In the genomic region with DNA sequence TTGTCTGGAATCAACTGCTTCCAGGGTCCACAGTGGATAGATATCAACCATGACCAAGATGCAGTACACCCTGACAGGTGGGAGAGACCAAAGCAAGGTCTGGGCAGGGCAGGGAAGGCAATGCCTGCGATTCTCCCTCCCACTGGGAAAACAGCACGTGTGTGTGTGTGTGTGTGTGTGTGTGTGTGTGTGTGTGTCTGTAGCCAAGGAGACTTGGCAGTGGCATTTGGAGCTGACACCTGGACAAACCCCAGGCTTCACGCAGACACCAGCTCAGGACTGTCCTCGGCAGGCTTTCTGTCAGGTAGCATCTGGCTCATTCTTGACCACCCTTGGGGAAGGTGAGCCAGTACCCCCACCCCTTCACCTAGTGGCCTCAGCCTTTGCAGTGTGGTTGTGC, we compare ENCODE assay signal across 22 mouse cellular contexts. TPM values are rescaled to one million over a fixed set of nuclear protein-coding genes. Genes with fewer than 3 reads are reported as not detected.
DNase-seq lines count a peak whose midpoint lies in the region; ATAC-seq and TF ChIP-seq lines count a peak whose summit lies in the region.
"Had no signal": no experiment of that assay in that cellular context is flagged by ENCODE, and none has a peak within 500 bp of the region (broad histone marks: within the 10 kb centered on the region; RNA-seq: fewer than 3 reads in every experiment).

No protein-coding gene starts in this region.

- no peak overlapping the region for H3K4me3 ChIP-seq in cerebellum, adult 2 months (replicated peaks; ENCODE audit: insufficient read depth, low read depth, low read length)
- H3K4me3 ChIP-seq in hindbrain, postnatal 0 days (ENCODE audit: low read length): no peak overlapping the region
- no peak overlapping the region for H3K4me3 ChIP-seq in hindbrain, embryonic 13.5 days
- H3K4me3 ChIP-seq in liver, adult 2 months (ENCODE audit: insufficient read depth, low read depth, low read length): no peak overlapping the region
- H3K4me3 ChIP-seq in olfactory bulb, adult 2 months (ENCODE audit: insufficient read depth, low read depth, low read length): no peak overlapping the region
- no peak overlapping the region for H3K4me3 ChIP-seq in forebrain, embryonic 13.5 days
- H3K4me3 ChIP-seq: forebrain, embryonic 10.5 days; hindbrain, embryonic 10.5 days had no signal

- H3K4me2 ChIP-seq in hindbrain, postnatal 0 days (ENCODE audit: low read depth, low read length): no peak overlapping the region
- no peak overlapping the region for H3K4me2 ChIP-seq in hindbrain, embryonic 13.5 days
- H3K4me2 ChIP-seq in forebrain, embryonic 13.5 days: no peak overlapping the region
- H3K4me2 ChIP-seq: heart, embryonic 11.5 days; hindbrain, embryonic 14.5 days had no signal

- 12% methylated on average over 4 of the region's 4 CpGs for WGBS in cerebellum, adult 2 months
- WGBS in hindbrain, postnatal 0 days: 52% methylated on average over 4 of the region's 4 CpGs
- WGBS in hindbrain, embryonic 13.5 days: 85% methylated on average over 4 of the region's 4 CpGs
- WGBS in liver, adult 2 months: 70% methylated on average over 4 of the region's 4 CpGs
- WGBS in olfactory bulb, adult 2 months: 50% methylated on average over 4 of the region's 4 CpGs
- 66% methylated on average over 4 of the region's 4 CpGs for WGBS in forebrain, embryonic 13.5 days

- no peak overlapping the region for H3K9ac ChIP-seq in hindbrain, postnatal 0 days (replicated peaks; ENCODE audit: low read length)
- no peak overlapping the region for H3K9ac ChIP-seq in hindbrain, embryonic 13.5 days
- H3K9ac ChIP-seq in liver, adult 2 months (ENCODE audit: low read depth, low read length): no peak overlapping the region
- H3K9ac ChIP-seq in forebrain, embryonic 13.5 days: no peak overlapping the region
- H3K9ac ChIP-seq: forebrain, postnatal 0 days; hindbrain, embryonic 14.5 days had no signal

- ATAC-seq in hindbrain, postnatal 0 days: 0 out of 2 replicates have a peak, but pooled peaks have one; percentile 18
- no peak for ATAC-seq in hindbrain, embryonic 13.5 days (ENCODE audit: low FRiP score)
- ATAC-seq in forebrain, embryonic 13.5 days: no peak
- ATAC-seq: CD4-positive, CD25-positive, alpha-beta regulatory T cell, adult 4 months; forebrain, embryonic 14.5 days; forebrain, postnatal 0 days; intestine, postnatal 0 days had no signal

- TF ChIP-seq CTCF in cerebellum, adult 2 months (IDR thresholded peaks at IDR 0.05; ENCODE audit: borderline replicate concordance, insufficient read depth, low read depth, low read length): no peak
- TF ChIP-seq CTCF in hindbrain, postnatal 0 days (IDR thresholded peaks at IDR 0.05; ENCODE audit: low read depth): no peak
- no peak for TF ChIP-seq CTCF in liver, adult 2 months (IDR thresholded peaks at IDR 0.05; ENCODE audit: low read depth, low read length)
- no peak for TF ChIP-seq CTCF in olfactory bulb, adult 2 months (IDR thresholded peaks at IDR 0.05; ENCODE audit: insufficient read depth, low read depth, low read length)

- peak; percentile 55 to 71 for DNase-seq in cerebellum, postnatal 14 days
- DNase-seq in cerebellum, adult 2 months: no peak
- no peak for DNase-seq in hindbrain, postnatal 0 days (ENCODE audit: low spot score)
- peak; percentile 29 for DNase-seq in liver, adult 2 months (ENCODE audit: extremely low read depth, low read depth, low spot score)
- DNase-seq in liver: no peak
- DNase-seq: adrenal gland, adult 2 months; cerebellum, adult 11 months; cerebellum, adult 8-10 months; forebrain, postnatal 0 days; gastrocnemius, postnatal 10 days; gastrocnemius, postnatal 36 days; heart, postnatal 36 days had no signal

- no peaks in the 10 kb centered on the region for H3K27me3 ChIP-seq in cerebellum, adult 2 months (ENCODE audit: control insufficient read depth, insufficient read depth, low read length)
- no peaks in the 10 kb centered on the region for H3K27me3 ChIP-seq in hindbrain, postnatal 0 days (ENCODE audit: insufficient read depth, low read length)
- 0 out of 2 replicates have a peak, but pooled peaks cover 4% of the 10 kb centered on the region for H3K27me3 ChIP-seq in hindbrain, embryonic 13.5 days
- H3K27me3 ChIP-seq in liver, adult 2 months (ENCODE audit: control insufficient read depth, insufficient read depth, low read length): no peaks in the 10 kb centered on the region
- no peaks in the 10 kb centered on the region for H3K27me3 ChIP-seq in forebrain, embryonic 13.5 days

- H3K9me3 ChIP-seq in hindbrain, postnatal 0 days (ENCODE audit: low read length): no peaks in the 10 kb centered on the region
- H3K9me3 ChIP-seq in hindbrain, embryonic 13.5 days: no peaks in the 10 kb centered on the region
- no peaks in the 10 kb centered on the region for H3K9me3 ChIP-seq in forebrain, embryonic 13.5 days (replicated peaks)
- H3K9me3 ChIP-seq: forebrain, embryonic 10.5 days; hindbrain, embryonic 10.5 days had no signal

- TF ChIP-seq POLR2A in cerebellum, adult 2 months (IDR thresholded peaks at IDR 0.05; ENCODE audit: borderline replicate concordance, insufficient read depth, low read length): no peak
- no peak for TF ChIP-seq POLR2A in liver, adult 2 months (IDR thresholded peaks at IDR 0.05; ENCODE audit: extremely low read depth, insufficient read depth, low read length)
- TF ChIP-seq POLR2A in olfactory bulb, adult 2 months (IDR thresholded peaks at IDR 0.05; ENCODE audit: insufficient read depth, low read depth, low read length): no peak

- H3K4me1 ChIP-seq in cerebellum, adult 2 months (ENCODE audit: control insufficient read depth, insufficient read depth, low read length): peaks cover 24% of the 10 kb centered on the region
- H3K4me1 ChIP-seq in hindbrain, postnatal 0 days (ENCODE audit: insufficient read depth, low read length): no peaks in the 10 kb centered on the region
- peaks cover 39% of the 10 kb centered on the region for H3K4me1 ChIP-seq in hindbrain, embryonic 13.5 days (replicated peaks)
- H3K4me1 ChIP-seq in liver, adult 2 months (ENCODE audit: control insufficient read depth, insufficient read depth, low read length): peaks cover 3% of the 10 kb centered on the region; the same call in 1 of the 2 replicates
- peaks cover 75% of the 10 kb centered on the region for H3K4me1 ChIP-seq in olfactory bulb, adult 2 months (ENCODE audit: control insufficient read depth, insufficient read depth, low read length)
- H3K4me1 ChIP-seq in forebrain, embryonic 13.5 days: peaks cover 13% of the 10 kb centered on the region

- H3K79me2 ChIP-seq in liver, adult 2 months (ENCODE audit: control insufficient read depth, insufficient read depth, low read length): no peaks in the 10 kb centered on the region

- H3K27ac ChIP-seq in cerebellum, adult 2 months (ENCODE audit: insufficient read depth, low read length): no peak overlapping the region
- no peak overlapping the region for H3K27ac ChIP-seq in hindbrain, postnatal 0 days
- no peak overlapping the region for H3K27ac ChIP-seq in hindbrain, embryonic 13.5 days
- H3K27ac ChIP-seq in liver, adult 2 months (replicated peaks; ENCODE audit: insufficient read depth, low read depth, low read length): no peak overlapping the region
- peak overlapping the region; percentile 34 for H3K27ac ChIP-seq in olfactory bulb, adult 2 months (ENCODE audit: insufficient read depth, low read depth, low read length)
- H3K27ac ChIP-seq in forebrain, embryonic 13.5 days: no peak overlapping the region
- H3K27ac ChIP-seq: forebrain, embryonic 10.5 days; hindbrain, embryonic 10.5 days; hindbrain, embryonic 14.5 days had no signal

- no peaks in the 10 kb centered on the region for H3K36me3 ChIP-seq in hindbrain, postnatal 0 days (ENCODE audit: insufficient read depth, low read length)
- H3K36me3 ChIP-seq in hindbrain, embryonic 13.5 days: no peaks in the 10 kb centered on the region
- H3K36me3 ChIP-seq in liver, adult 2 months (ENCODE audit: control insufficient read depth, insufficient read depth, low read length): no peaks in the 10 kb centered on the region
- no peaks in the 10 kb centered on the region for H3K36me3 ChIP-seq in forebrain, embryonic 13.5 days (ENCODE audit: poor library complexity, severe bottlenecking)
- H3K36me3 ChIP-seq: forebrain, embryonic 10.5 days; hindbrain, embryonic 10.5 days had no signal

RNA-seq across cellular contexts. Expression of a gene that starts 58.4 kb away (rescaled TPM):
- 26.6 and 29.6 TPM in 2 replicates for polyA plus RNA-seq in cerebellum, adult 2 months (2012; rRNA removed)
- total RNA-seq in hindbrain, postnatal 0 days (2014; rRNA removed): 54.4 and 55.8 TPM in 2 replicates
- 26.7 and 27.1 TPM in 2 replicates for polyA plus RNA-seq in hindbrain, postnatal 0 days (2015; fragmentation: Nextera tagmentation; extraction: Ambion mirVana)
- 28.8 and 31.6 TPM in 2 replicates for polyA plus RNA-seq in hindbrain, embryonic 13.5 days (2015; fragmentation: Nextera tagmentation; extraction: Ambion mirVana)
- total RNA-seq in liver, adult 2 months (2014; rRNA removed): 11.4 and 13.2 TPM in 2 replicates
- 7.7 and 7.9 TPM in 2 replicates for polyA plus RNA-seq in liver, adult 2 months (2012; rRNA removed)
- polyA plus RNA-seq in olfactory bulb, adult 2 months (2012; ENCODE audit: insufficient read depth, insufficient read length, low replicate concordance, missing spikeins): not detected in 2 replicates
- 26.2 and 32.2 TPM in 2 replicates for polyA plus RNA-seq in forebrain, embryonic 13.5 days (2015; fragmentation: Nextera tagmentation; extraction: Ambion mirVana)

Comparison
In these comparisons a context has a peak if more than half of its experiments do, and no peak if none do; other contexts are left out.
1. DNase-seq: peak in cerebellum, postnatal 14 days (2 of 2) and liver, adult 2 months (single experiment); none in cerebellum, adult 2 months (0 of 2), hindbrain, postnatal 0 days (single experiment) and liver (single experiment).